Mouse (Mus musculus) lung, postnatal 0 days (tissue): ENCODE data around the gene Trp53i11. TPM values are rescaled to one million over a fixed set of nuclear protein-coding genes. Genes with fewer than 3 reads are reported as not detected.

Source experiments
- ATAC-seq: fragments of 200-750 bp; cut with Nextera tagmentation; 2 replicates; pipeline ENCODE4 v1.8.0; 2017; ENCODE audit warnings: moderate library complexity
- DNase-seq: peaks from one replicate; pipeline ENCODE4 v3.0.0-alpha.2; 2016; ENCODE audit warnings: low spot score
- H3K27ac ChIP-seq: fragments of 300-500 bp; sonication (generic); 2 replicates; pipeline ENCODE4 v1.5.1; 2014; ENCODE audit warnings: antibody characterized with exemption, mild to moderate bottlenecking, low read length, mixed read lengths
- H3K27me3 ChIP-seq: fragments of 300-500 bp; sonication (generic); replicated peaks from 2 replicates; pipeline ENCODE4 v1.6.1; 2014; ENCODE audit warnings: low read length, mixed read lengths; ENCODE audit not compliant: insufficient read depth
- H3K36me3 ChIP-seq: fragments of 300-500 bp; sonication (generic); 2 replicates; pipeline ENCODE4 v1.6.1; 2014; ENCODE audit warnings: low read length, mixed read lengths; ENCODE audit not compliant: insufficient read depth
- H3K4me1 ChIP-seq: fragments of 300-500 bp; sonication (generic); 2 replicates; pipeline ENCODE4 v1.6.1; 2014; ENCODE audit warnings: antibody characterized with exemption, low read depth, low read length, mixed read lengths; ENCODE audit not compliant: insufficient read depth
- H3K4me2 ChIP-seq: fragments of 300-500 bp; sonication (generic); replicated peaks from 2 replicates; pipeline ENCODE4 v1.6.1; 2014; ENCODE audit warnings: low read depth, mild to moderate bottlenecking, low read length, moderate library complexity, mixed read lengths
- H3K4me3 ChIP-seq: fragments of 300-500 bp; sonication (generic); 2 replicates; pipeline ENCODE4 v1.5.1; 2014; ENCODE audit warnings: low read depth, low read length
- H3K9ac ChIP-seq: fragments of 300-500 bp; sonication (generic); replicated peaks from 2 replicates; pipeline ENCODE4 v1.6.1; 2014; ENCODE audit warnings: low read depth, mild to moderate bottlenecking
- H3K9me3 ChIP-seq: fragments of 300-500 bp; sonication (generic); 2 replicates; pipeline ENCODE4 v1.6.1; 2016; ENCODE audit warnings: low read length, mixed read lengths
- CTCF ChIP-seq: IDR thresholded peaks from 2 replicates; pipeline ENCODE4 v1.5.1; 2016; ENCODE audit warnings: antibody characterized with exemption, mild to moderate bottlenecking
- EP300 ChIP-seq: IDR thresholded peaks from 2 replicates; pipeline ENCODE4 v1.6.1; 2016; ENCODE audit warnings: antibody characterized with exemption, mild to moderate bottlenecking, control low read depth
- WGBS: fragments of 180-500 bp; shearing (Covaris S2); extraction: QIAGEN DNeasy Blood & Tissue Kit; methylation state at CpG from one replicate; pipeline ENCODE4 v1.1.7; 2014; 5-methylcytosine and 5-hydroxymethylcytosine counted together
- polyA plus RNA-seq: library from polyadenylated mRNA; unstranded; fragments of >200 nt; fragmentation: Nextera tagmentation; extraction: Ambion mirVana; gene quantifications from 2 replicates; pipeline ENCODE4 v1.2.1, GENCODE M21; 2015

The Trp53i11 gene
- polyA plus RNA-seq, 1 experiment from 2014 or later = 21.1 TPM

- no peak overlapping the region for H3K4me3 ChIP-seq
- ATAC-seq = no peak
- H3K36me3 ChIP-seq = no peaks in the 10 kb centered on the region
- peaks cover 9% of the 10 kb centered on the region; the same call in 1 of the 2 replicates for H3K27me3 ChIP-seq
- no peak for DNase-seq
- WGBS = 48% methylated on average over 2 of the region's 2 CpGs
- H3K9me3 ChIP-seq = no peaks in the 10 kb centered on the region
- no peak overlapping the region for H3K9ac ChIP-seq
- no peak overlapping the region for H3K27ac ChIP-seq
- TF ChIP-seq CTCF = no peak
- TF ChIP-seq EP300 = no peak
- H3K4me1 ChIP-seq = peaks cover 14% of the 10 kb centered on the region; the same call in 1 of the 2 replicates
- H3K4me2 ChIP-seq = no peak overlapping the region
Observed at GRCm38 (mm10) chr2:93175721-93176120, 11.6 kb upstream of the Trp53i11 start.

DNA sequence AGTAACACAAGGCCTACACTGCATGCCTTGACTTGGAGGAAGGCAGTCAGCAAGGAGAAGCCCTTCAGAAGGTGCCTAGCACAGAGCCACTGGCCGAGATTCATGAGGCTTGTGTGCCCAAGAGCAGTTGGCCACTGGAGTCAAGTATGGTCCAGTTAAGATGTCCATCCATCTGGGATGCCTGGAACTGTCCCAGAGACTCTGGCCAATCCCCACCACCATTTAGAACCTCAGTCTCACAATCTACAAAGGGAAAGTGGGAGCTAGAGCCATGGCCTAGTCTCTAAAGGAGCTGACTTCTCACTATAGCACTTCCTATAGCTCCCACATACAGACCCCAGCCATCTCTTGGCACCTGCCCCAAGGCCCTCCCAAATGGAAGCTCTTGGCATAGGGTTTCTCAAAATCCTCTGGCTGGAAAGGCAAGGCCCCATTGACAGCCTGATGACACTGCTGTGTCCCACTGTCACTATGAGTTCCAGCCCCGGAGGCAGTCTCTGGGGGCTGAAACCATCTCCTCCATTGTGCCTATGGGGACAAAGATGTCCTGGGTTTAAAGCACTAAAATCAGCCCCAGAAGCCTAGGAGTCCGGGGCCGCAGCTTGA lies 11.1 kb upstream of the Trp53i11 start:
- no peaks in the 10 kb centered on the region for H3K36me3 ChIP-seq
- H3K4me1 ChIP-seq = peaks cover 14% of the 10 kb centered on the region; the same call in 1 of the 2 replicates
- peaks cover 9% of the 10 kb centered on the region; the same call in 1 of the 2 replicates for H3K27me3 ChIP-seq
- ATAC-seq (no peak), DNase-seq (no peak)
- H3K4me2 ChIP-seq = no peak overlapping the region
- H3K9ac ChIP-seq = no peak overlapping the region
- no peak overlapping the region for H3K27ac ChIP-seq
- WGBS = 42% methylated on average over 4 of the region's 4 CpGs
- H3K4me3 ChIP-seq = no peak overlapping the region
- TF ChIP-seq CTCF (no peak), EP300 (no peak)
- H3K9me3 ChIP-seq = no peaks in the 10 kb centered on the region

GRCm38 (mm10) chr2:93176871-93177667 lies 10.3 kb upstream of the Trp53i11 start:
- peaks cover 9% of the 10 kb centered on the region; the same call in 1 of the 2 replicates for H3K27me3 ChIP-seq

GRCm38 (mm10) chr2:93177668-93178312 lies 9.6 kb upstream of the Trp53i11 start:
- DNase-seq (no peak), ATAC-seq (no peak)
- Histone ChIP-seq H3K4me3 (no peak overlapping the region), H3K4me1 (peaks cover 14% of the 10 kb centered on the region; the same call in 1 of the 2 replicates), H3K27me3 (peaks cover 9% of the 10 kb centered on the region; the same call in 1 of the 2 replicates), H3K9me3 (no peaks in the 10 kb centered on the region), H3K9ac (no peak overlapping the region), H3K4me2 (no peak overlapping the region), H3K27ac (no peak overlapping the region), H3K36me3 (no peaks in the 10 kb centered on the region)
- WGBS = 83% methylated on average over 20 of the region's 20 CpGs
- no peak for TF ChIP-seq CTCF
- TF ChIP-seq EP300 = no peak

More at GRCm38 (mm10) chr2:93176871-93177667, 10.3 kb upstream of the Trp53i11 start:
- no peak for TF ChIP-seq EP300
- no peak for TF ChIP-seq CTCF
- H3K4me1 ChIP-seq = peaks cover 14% of the 10 kb centered on the region; the same call in 1 of the 2 replicates
- peak overlapping the region; percentile 38 for H3K4me2 ChIP-seq
- no peak overlapping the region for H3K27ac ChIP-seq
- DNase-seq (peak; percentile 52), ATAC-seq (peak; percentile 28; the same call in 1 of the 2 replicates)
- H3K36me3 ChIP-seq = no peaks in the 10 kb centered on the region
- H3K4me3 ChIP-seq = no peak overlapping the region
- 11% methylated on average over 17 of the region's 17 CpGs for WGBS
- no peak overlapping the region for H3K9ac ChIP-seq
- H3K9me3 ChIP-seq = no peaks in the 10 kb centered on the region

GRCm38 (mm10) chr2:93178313-93178677 lies 9.1 kb upstream of the Trp53i11 start:
- H3K27ac ChIP-seq = no peak overlapping the region
- no peak overlapping the region for H3K4me3 ChIP-seq
- ATAC-seq = no peak
- H3K9me3 ChIP-seq = no peaks in the 10 kb centered on the region
- no peak overlapping the region for H3K4me2 ChIP-seq
- TF ChIP-seq CTCF (no peak), EP300 (no peak)
- DNase-seq = no peak
- peaks cover 14% of the 10 kb centered on the region; the same call in 1 of the 2 replicates for H3K4me1 ChIP-seq
- H3K9ac ChIP-seq = no peak overlapping the region
- WGBS = 75% methylated on average over 4 of the region's 4 CpGs
- H3K27me3 ChIP-seq = peaks cover 9% of the 10 kb centered on the region; the same call in 1 of the 2 replicates
- H3K36me3 ChIP-seq = no peaks in the 10 kb centered on the region

- no peaks in the 10 kb centered on the region for H3K36me3 ChIP-seq
- peaks cover 9% of the 10 kb centered on the region; the same call in 1 of the 2 replicates for H3K27me3 ChIP-seq
- H3K27ac ChIP-seq = no peak overlapping the region
- H3K9ac ChIP-seq = no peak overlapping the region
- H3K9me3 ChIP-seq = no peaks in the 10 kb centered on the region
- H3K4me2 ChIP-seq = no peak overlapping the region
- 76% methylated on average over 5 of the region's 5 CpGs for WGBS
- TF ChIP-seq EP300 (no peak), CTCF (no peak)
- H3K4me1 ChIP-seq = peaks cover 14% of the 10 kb centered on the region; the same call in 1 of the 2 replicates
- DNase-seq = no peak
- ATAC-seq = no peak
- no peak overlapping the region for H3K4me3 ChIP-seq
Observed at GRCm38 (mm10) chr2:93179603-93180002, 7.7 kb upstream of the Trp53i11 start.
